In genomic region chr13:98074871-98075270, GRCm38 (mm10) we compare ENCODE assay signal across 9 mouse cellular contexts.
DNase-seq lines count a peak whose midpoint lies in the region.
"Had no signal": no experiment of that assay in that cellular context is flagged by ENCODE, and none has a peak within 500 bp of the region (broad histone marks: within the 10 kb centered on the region; RNA-seq: fewer than 3 reads in every experiment).

No protein-coding gene starts in this region.

- DNase-seq in lung, postnatal 10 days: peak; percentile 18
- no peak for DNase-seq in lung, postnatal 14 days
- peak; percentile 4 for DNase-seq in cerebellum, adult 11 months
- DNase-seq in gastrocnemius, adult 8-10 months (ENCODE audit: low spot score in 2 of 2): peak; percentile 16 to 41
- peak; percentile 84 to 90 for DNase-seq in kidney, postnatal 36 days
- DNase-seq in thymus, postnatal 25 days: no peak
- DNase-seq in urinary bladder, adult 2 months (ENCODE audit: low spot score): no peak
- DNase-seq in right cerebral cortex, postnatal 36 days (ENCODE audit: low spot score in 2 of 2): no peak
- DNase-seq: right cerebral cortex, adult 18-20 months had no signal

Comparison
In these comparisons a context has a peak if more than half of its experiments do, and no peak if none do; other contexts are left out.
1. DNase-seq: peak in lung, postnatal 10 days (single experiment), cerebellum, adult 11 months (single experiment), gastrocnemius, adult 8-10 months (2 of 2) and kidney, postnatal 36 days (2 of 2); none in lung, postnatal 14 days (single experiment), thymus, postnatal 25 days (single experiment), urinary bladder, adult 2 months (single experiment) and right cerebral cortex, postnatal 36 days (0 of 2).